Mouse (Mus musculus) mature B cell (primary cell): ENCODE data around the gene Gm12216.

Experiments used
- in situ Hi-C: fragments of 300-500 bp; cut with MboI; formaldehyde crosslinking; loops from 2 replicates; pipeline ENCODE4 v1.14.3; 2019

Gm12216 gene

GRCm38 (mm10) chr11:53742353-53742752, 116.7 kb downstream of the Gm12216 start:
- in situ Hi-C loops = no loop called here

- in situ Hi-C loops = no loop called here
These were observed 121.5 kb downstream of the Gm12216 start for GRCm38 (mm10) chr11:53737573-53737946.

GRCm38 (mm10) chr11:53736771-53737572, 122.1 kb downstream of the Gm12216 start:
- in situ Hi-C loops = no loop called here

- in situ Hi-C loops = no loop called here
These were observed 123.3 kb downstream of the Gm12216 start for GRCm38 (mm10) chr11:53735682-53736245.

- in situ Hi-C loops = no loop called here
These were observed 123.9 kb downstream of the Gm12216 start for GRCm38 (mm10) chr11:53734970-53735681.

- in situ Hi-C loops = no loop called here
These were observed 124.6 kb downstream of the Gm12216 start for GRCm38 (mm10) chr11:53734431-53734830.

GRCm38 (mm10) chr11:53733824-53734223, 125.2 kb downstream of the Gm12216 start:
- in situ Hi-C loops = no loop called here
